Mouse (Mus musculus): ENCODE results near the gene Trak1. TPM values are rescaled to one million over a fixed set of nuclear protein-coding genes. Genes with fewer than 3 reads are reported as not detected.

Trak1 gene
- polyA plus RNA-seq, 2 experiments = 2.9 to 3.1 TPM

DNA sequence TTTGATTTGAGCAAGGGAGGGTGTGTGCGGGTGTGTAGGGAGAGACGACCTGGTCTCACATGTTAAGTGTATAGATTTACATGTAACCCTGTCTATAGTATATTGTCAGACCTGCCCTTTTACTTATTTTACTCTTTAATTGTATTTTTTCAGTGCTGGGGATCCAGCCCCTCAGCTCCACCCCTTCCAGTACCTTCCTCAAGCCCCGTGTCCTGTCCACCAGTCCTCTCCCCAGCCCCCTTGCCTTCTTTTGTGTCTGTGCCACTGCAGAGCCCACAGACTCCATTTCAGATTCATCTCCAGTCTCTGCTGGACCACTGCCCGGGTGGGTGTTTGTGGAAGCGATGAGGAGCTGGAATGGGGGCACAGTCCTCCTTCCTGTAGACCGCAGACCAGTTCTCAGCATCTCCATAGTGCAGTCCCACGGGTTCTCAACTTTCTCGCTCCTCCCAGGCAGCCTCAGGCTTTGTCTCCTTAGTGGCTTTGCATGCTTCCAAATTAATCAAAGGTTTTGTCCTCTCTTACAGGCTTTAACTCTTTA, 37.1 kb downstream of the Trak1 start:
- Histone ChIP-seq H3K4me1 (replicated peaks; ENCODE audit: control insufficient read depth in 2 of 2, insufficient read depth in 2 of 2, low read length in 1 of 2) (peaks cover 5 to 18% of the 10 kb centered on the region in 2 experiments; a peak in 3 of 4 replicates), H3K36me3 (replicated peaks; ENCODE audit: control insufficient read depth, insufficient read depth, low read depth) (no peaks in the 10 kb centered on the region), H3K27me3 (ENCODE audit: control insufficient read depth, insufficient read depth, low read length) (no peaks in the 10 kb centered on the region), H3K9me3 (ENCODE audit: control insufficient read depth, low read length) (no peaks in the 10 kb centered on the region), H3K4me2 (ENCODE audit: low read depth) (no peak overlapping the region), H3K9ac (replicated peaks) (no peak overlapping the region), H3K27ac (no peak overlapping the region), H3K4me3 (ENCODE audit: insufficient read depth in 1 of 2, low read depth in 2 of 2, low read length in 2 of 2) (no peak overlapping the region)
- TF ChIP-seq EP300 (IDR thresholded peaks at IDR 0.05; ENCODE audit: low read depth) = no peak
- no peak for TF ChIP-seq CTCF (IDR thresholded peaks at IDR 0.05; ENCODE audit: low read depth)
- 65% methylated on average over 8 of the region's 8 CpGs for WGBS (ENCODE audit: insufficient replicate concordance)
- ATAC-seq (ENCODE audit: insufficient read depth) = no peak
- DNase-seq (ENCODE audit: low read depth in 3 of 3, low spot score in 3 of 3) = no peak

GRCm38 (mm10) chr9:121335568-121335967, 38.3 kb downstream of the Trak1 start:
- Histone ChIP-seq H3K4me3 (ENCODE audit: insufficient read depth in 1 of 2, low read depth in 2 of 2, low read length in 2 of 2) (no peak overlapping the region), H3K9ac (replicated peaks) (no peak overlapping the region), H3K27me3 (ENCODE audit: control insufficient read depth, insufficient read depth, low read length) (no peaks in the 10 kb centered on the region), H3K9me3 (ENCODE audit: control insufficient read depth, low read length) (no peaks in the 10 kb centered on the region), H3K27ac (no peak overlapping the region), H3K36me3 (replicated peaks; ENCODE audit: control insufficient read depth, insufficient read depth, low read depth) (no peaks in the 10 kb centered on the region), H3K4me2 (ENCODE audit: low read depth) (no peak overlapping the region), H3K4me1 (replicated peaks; ENCODE audit: control insufficient read depth in 2 of 2, insufficient read depth in 2 of 2, low read length in 1 of 2) (peaks cover 5 to 16% of the 10 kb centered on the region in 2 experiments; a peak in 3 of 4 replicates)
- TF ChIP-seq EP300 (IDR thresholded peaks at IDR 0.05; ENCODE audit: low read depth) (no peak), CTCF (IDR thresholded peaks at IDR 0.05; ENCODE audit: low read depth) (no peak)
- 63% methylated on average over 7 of the region's 7 CpGs for WGBS (ENCODE audit: insufficient replicate concordance)
- DNase-seq (ENCODE audit: low read depth in 3 of 3, low spot score in 3 of 3) (no peak), ATAC-seq (ENCODE audit: insufficient read depth) (no peak)

DNA sequence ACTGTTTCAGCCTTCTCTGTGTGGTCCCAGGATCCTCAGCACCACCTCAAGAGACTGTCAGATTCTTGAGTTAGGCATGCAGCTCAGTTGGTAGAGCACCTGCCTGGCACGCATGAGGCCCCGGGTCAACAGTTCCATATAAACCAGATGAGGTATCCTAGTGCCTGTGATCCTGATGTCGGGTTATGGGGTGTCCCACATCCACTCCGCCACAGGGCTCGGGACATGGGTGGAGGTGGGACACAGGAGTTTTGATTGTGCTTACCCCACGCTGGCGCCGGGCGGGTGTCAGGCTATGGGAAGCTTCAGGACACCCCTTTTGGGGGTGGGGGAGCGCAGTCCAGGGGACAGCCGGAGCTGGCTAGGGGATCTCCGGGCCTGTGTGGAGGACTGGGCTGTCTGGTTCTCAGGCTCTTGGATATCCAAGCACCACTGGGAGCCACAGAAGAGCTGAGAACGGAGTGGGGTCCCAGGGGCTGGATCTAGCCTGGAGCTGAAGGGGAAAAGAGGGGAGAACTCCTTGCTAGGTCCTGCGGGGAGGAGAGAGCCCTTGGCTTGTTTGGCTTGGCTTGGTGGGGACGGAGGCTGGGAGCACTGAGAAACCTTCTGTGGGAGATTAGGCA, 39.1 kb downstream of the Trak1 start:
- H3K27ac ChIP-seq = no peak overlapping the region
- no peak for ATAC-seq (ENCODE audit: insufficient read depth)
- H3K36me3 ChIP-seq (replicated peaks; ENCODE audit: control insufficient read depth, insufficient read depth, low read depth) = no peaks in the 10 kb centered on the region
- no peak for TF ChIP-seq EP300 (IDR thresholded peaks at IDR 0.05; ENCODE audit: low read depth)
- TF ChIP-seq CTCF (IDR thresholded peaks at IDR 0.05; ENCODE audit: low read depth) = no peak
- no peak overlapping the region for H3K4me3 ChIP-seq (ENCODE audit: insufficient read depth in 1 of 2, low read depth in 2 of 2, low read length in 2 of 2)
- 81% methylated on average over 15 of the region's 15 CpGs for WGBS (ENCODE audit: insufficient replicate concordance)
- no peak overlapping the region for H3K4me2 ChIP-seq (ENCODE audit: low read depth)
- DNase-seq (ENCODE audit: low read depth in 3 of 3, low spot score in 3 of 3) = no peak
- H3K9me3 ChIP-seq (ENCODE audit: control insufficient read depth, low read length) = no peaks in the 10 kb centered on the region
- peaks cover 4 to 12% of the 10 kb centered on the region in 2 experiments; a peak in 3 of 4 replicates for H3K4me1 ChIP-seq (replicated peaks; ENCODE audit: control insufficient read depth in 2 of 2, insufficient read depth in 2 of 2, low read length in 1 of 2)
- no peaks in the 10 kb centered on the region for H3K27me3 ChIP-seq (ENCODE audit: control insufficient read depth, insufficient read depth, low read length)
- H3K9ac ChIP-seq (replicated peaks) = no peak overlapping the region

GRCm38 (mm10) chr9:121337216-121337937, 40.1 kb downstream of the Trak1 start:
- no peak overlapping the region for H3K4me2 ChIP-seq (ENCODE audit: low read depth)
- no peak overlapping the region for H3K27ac ChIP-seq
- H3K27me3 ChIP-seq (ENCODE audit: control insufficient read depth, insufficient read depth, low read length) = no peaks in the 10 kb centered on the region
- peaks cover 0 to 5% of the 10 kb centered on the region in 2 experiments; a peak in 2 of 4 replicates for H3K4me1 ChIP-seq (replicated peaks; ENCODE audit: control insufficient read depth in 2 of 2, insufficient read depth in 2 of 2, low read length in 1 of 2)
- no peak for TF ChIP-seq CTCF (IDR thresholded peaks at IDR 0.05; ENCODE audit: low read depth)
- no peak for TF ChIP-seq EP300 (IDR thresholded peaks at IDR 0.05; ENCODE audit: low read depth)
- no peak for ATAC-seq (ENCODE audit: insufficient read depth)
- H3K4me3 ChIP-seq (ENCODE audit: insufficient read depth in 1 of 2, low read depth in 2 of 2, low read length in 2 of 2) = no peak overlapping the region
- H3K36me3 ChIP-seq (replicated peaks; ENCODE audit: control insufficient read depth, insufficient read depth, low read depth) = no peaks in the 10 kb centered on the region
- no peak for DNase-seq (ENCODE audit: low read depth in 3 of 3, low spot score in 3 of 3)
- H3K9me3 ChIP-seq (ENCODE audit: control insufficient read depth, low read length) = no peaks in the 10 kb centered on the region
- WGBS (ENCODE audit: insufficient replicate concordance) = 53% methylated on average over 9 of the region's 9 CpGs
- no peak overlapping the region for H3K9ac ChIP-seq (replicated peaks)

- Histone ChIP-seq H3K4me3 (ENCODE audit: insufficient read depth in 1 of 2, low read depth in 2 of 2, low read length in 2 of 2) (no peak overlapping the region), H3K27me3 (ENCODE audit: control insufficient read depth, insufficient read depth, low read length) (no peaks in the 10 kb centered on the region), H3K4me2 (ENCODE audit: low read depth) (no peak overlapping the region), H3K9ac (replicated peaks) (no peak overlapping the region), H3K4me1 (replicated peaks; ENCODE audit: control insufficient read depth in 2 of 2, insufficient read depth in 2 of 2, low read length in 1 of 2) (peaks cover 0 to 3% of the 10 kb centered on the region in 2 experiments; a peak in 1 of 4 replicates), H3K36me3 (replicated peaks; ENCODE audit: control insufficient read depth, insufficient read depth, low read depth) (no peaks in the 10 kb centered on the region), H3K27ac (no peak overlapping the region), H3K9me3 (ENCODE audit: control insufficient read depth, low read length) (no peaks in the 10 kb centered on the region)
- DNase-seq (ENCODE audit: low read depth in 3 of 3, low spot score in 3 of 3) = no peak
- ATAC-seq (ENCODE audit: insufficient read depth) = no peak
- WGBS (ENCODE audit: insufficient replicate concordance) = 74% methylated on average over 3 of the region's 3 CpGs
- TF ChIP-seq EP300 (IDR thresholded peaks at IDR 0.05; ENCODE audit: low read depth) (no peak), CTCF (IDR thresholded peaks at IDR 0.05; ENCODE audit: low read depth) (no peak)
Observed at GRCm38 (mm10) chr9:121337938-121338289, 40.6 kb downstream of the Trak1 start.

All from liver, embryonic 14.5 days (tissue).